Mouse (Mus musculus) embryo, embryonic 10.5 days (tissue): ENCODE results near the gene Alkbh4.
A peak's percentile ranks its signal among the peaks of the same experiment; 100 is the strongest.

Experiments
- DNase-seq: peaks from one replicate; pipeline ENCODE4 v3.0.0-alpha.2; 2015; ENCODE audit warnings: low spot score

Alkbh4 gene

DNA sequence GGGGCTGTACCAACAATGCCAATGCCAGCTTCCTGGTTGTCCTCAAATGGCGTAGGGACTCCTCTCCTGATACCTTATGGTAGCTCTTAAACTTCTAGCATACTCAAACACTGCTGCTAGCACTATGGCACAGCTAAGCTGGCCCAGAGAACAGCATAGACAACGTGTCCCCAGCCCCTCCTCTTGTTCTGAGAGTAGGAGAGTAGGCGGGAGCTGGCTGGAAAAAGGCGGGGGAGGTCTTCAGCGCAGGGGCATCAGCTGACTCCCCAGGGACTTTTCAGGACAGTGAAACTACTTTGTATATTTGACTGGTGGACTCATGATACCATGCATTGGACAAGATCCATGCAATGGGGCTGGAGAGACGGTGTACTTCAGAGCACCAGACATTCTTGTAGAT is 46.1 kb downstream of the Alkbh4 start:
- DNase-seq, result no peak

DNA sequence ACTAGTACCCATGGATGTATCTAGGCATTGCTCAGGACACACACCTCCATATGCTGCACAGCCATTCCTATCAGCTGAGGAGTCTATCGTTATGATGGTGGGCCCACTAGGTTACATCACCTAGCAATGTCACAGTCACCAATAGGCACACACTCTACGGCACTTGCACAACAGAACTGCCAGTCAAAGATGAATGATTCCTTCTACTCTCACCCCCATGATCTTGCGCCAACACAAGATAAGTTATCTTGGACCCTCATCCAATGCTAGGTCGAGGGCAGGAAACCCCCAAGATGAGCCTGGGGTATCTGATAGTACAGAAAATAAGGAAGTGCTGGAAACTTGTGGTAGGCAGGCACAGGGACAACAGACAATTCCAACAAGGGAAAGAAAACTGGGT is 46.9 kb downstream of the Alkbh4 start:
- no peak for DNase-seq

DNA sequence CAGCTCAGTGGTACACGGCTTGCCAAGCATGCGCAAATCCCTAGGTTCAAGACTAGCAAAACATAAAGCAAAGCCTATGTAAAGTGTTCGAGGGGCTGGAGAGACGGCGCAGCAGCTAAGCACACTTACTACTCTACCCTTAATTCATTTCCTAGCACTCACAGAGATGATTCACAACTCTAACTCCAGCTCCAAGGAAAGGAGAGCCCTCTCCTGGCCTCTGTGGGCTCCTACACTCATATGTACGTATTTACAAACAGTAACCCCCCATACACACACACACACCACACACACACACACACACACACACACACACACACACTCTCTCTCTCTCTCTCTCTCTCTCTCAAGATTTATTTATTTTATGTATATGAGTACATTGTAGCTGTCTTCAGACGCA is 47.8 kb downstream of the Alkbh4 start:
- no peak for DNase-seq

DNA sequence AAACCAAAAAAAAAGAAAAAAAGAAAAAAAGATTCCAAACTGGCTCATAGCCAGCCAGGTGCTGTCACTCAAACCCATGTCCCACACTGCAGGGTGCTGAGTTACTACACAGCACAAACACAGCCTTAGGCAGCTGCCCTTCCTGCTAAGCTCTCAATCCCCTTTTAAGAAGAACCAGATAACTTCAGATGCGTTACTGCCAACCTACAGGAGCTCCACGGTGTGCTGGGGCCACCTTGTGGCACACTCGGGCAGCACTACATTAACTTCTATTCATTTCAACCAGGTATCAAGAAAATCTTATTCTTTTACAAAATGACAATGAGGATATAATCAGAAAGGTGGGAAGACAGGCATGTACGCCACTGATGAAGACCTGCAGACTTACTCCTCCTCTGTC is 50.8 kb downstream of the Alkbh4 start:
- peak; percentile 48 for DNase-seq
